Mouse (Mus musculus) lung, adult 2 months (tissue): Measurements from ENCODE around the gene Sertm1.

Experiments used
- CTCF ChIP-seq: fragments of 200-500 bp; IDR thresholded peaks from 2 replicates; pipeline ENCODE4 v1.5.1; 2011; ENCODE audit warnings: mild to moderate bottlenecking, low read length, control low read depth; ENCODE audit not compliant: insufficient read depth
- POLR2A ChIP-seq: fragments of 200-500 bp; IDR thresholded peaks from 2 replicates; pipeline ENCODE4 v1.6.1; 2011; ENCODE audit warnings: low read depth, mild to moderate bottlenecking, control low read depth, low read length, borderline replicate concordance; ENCODE audit errors: extremely low read depth

DNA sequence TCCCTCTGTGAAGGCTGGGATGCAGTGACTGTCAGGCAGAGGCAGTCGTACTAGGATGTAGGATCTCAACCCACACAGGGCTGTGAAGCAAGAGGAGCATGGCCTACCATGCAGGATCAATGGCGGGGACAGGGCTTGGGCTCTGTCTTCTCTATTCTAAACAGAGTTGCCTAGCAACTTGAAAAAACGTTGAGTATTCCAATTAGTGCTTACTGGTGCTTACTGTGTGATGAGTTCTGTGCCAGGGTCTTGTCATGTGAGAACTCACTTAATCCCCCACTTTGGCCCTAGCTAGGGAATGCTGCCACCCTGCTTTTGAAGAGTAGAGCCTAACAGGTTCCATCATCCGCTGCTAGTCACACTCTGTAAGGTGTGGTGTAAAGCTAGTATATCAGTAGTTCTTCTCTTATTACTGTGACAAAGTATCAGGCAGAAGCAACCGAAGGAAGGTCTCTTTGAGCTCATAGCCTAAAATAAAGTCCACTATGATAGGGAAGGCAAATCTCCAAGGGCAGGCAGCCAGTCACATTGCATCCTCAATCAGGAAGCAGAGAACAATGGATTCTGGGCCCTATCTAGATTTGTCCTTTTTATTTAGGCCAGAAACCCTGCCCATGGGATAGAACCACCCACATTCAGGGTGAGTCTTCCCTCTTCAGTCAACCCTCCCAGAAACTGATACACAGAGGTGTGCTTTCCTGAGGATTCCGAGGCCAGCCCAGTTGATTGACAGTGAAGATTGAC, 27.6 kb upstream of the Sertm1 start:
- no peak for TF ChIP-seq CTCF
- TF ChIP-seq POLR2A: no peak
